Mouse (Mus musculus) layer of hippocampus, adult 9-10 months (tissue): Measurements from ENCODE around the gene Pde5a.

Experiments used
- DNase-seq: peaks from one replicate; pipeline ENCODE4 v3.0.0; 2022; ENCODE audit warnings: low spot score

The Pde5a gene

DNA sequence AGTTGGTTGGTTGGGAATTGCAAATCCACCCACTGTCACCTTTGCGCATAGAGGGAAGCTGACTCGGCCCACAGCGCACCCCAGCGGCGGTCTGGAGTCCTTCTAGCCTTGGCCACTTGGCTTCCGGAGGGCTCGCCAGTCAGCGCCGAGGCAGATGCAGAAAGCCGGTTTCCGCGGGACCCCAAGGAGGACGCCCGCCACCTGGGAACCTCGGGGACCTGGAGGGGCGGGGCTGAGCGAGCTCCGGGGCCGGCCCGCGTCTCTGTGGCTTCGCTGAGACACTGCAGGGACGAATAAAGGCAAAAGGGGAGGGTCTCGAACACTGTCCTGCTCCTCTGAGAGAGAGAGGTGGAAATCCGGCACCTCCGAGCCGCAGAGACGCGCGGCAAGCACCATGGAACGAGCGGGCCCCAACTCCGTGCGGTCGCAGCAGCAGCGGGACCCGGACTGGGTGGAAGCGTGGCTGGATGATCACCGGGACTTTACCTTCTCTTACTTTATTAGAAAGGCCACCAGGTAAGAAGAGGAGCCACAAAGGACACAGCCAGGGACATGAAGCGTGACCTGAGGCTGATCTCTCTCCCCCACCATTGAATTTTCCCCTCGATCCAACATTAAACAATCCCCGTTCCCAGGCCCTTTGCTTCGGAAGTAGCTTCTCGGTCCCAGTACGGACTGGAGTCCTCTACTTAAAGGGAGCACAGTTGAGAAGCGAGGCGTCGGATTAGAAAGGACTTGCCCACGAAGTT lies at the start of gene Pde5a:
Pde5a (plus strand) TSS at position 96 of the 749 bp plus-strand sequence.
- DNase-seq = no peak

DNA sequence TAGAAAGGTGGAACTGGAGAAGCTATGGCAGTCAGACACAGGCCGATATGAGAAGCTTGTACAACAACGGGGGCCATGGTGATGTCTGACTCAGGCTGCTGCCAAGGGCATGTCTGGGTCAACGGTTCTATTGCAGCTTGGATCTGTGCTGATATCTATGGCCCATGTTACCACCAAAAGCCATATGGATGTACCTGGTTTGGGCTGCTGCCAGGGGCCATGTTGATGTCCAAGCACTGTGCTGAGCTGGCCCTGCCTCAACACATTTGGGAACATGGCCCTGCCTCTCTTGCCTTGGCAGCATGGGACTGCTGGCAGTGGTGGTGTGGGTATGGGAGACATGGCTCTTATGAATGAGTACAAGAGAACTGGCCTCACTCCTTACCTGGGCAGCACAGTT lies 47.9 kb upstream of the Pde5a start:
- no peak for DNase-seq

- no peak for DNase-seq
Measured at GRCm38 (mm10) chr3:122682352-122682751, 46.4 kb upstream of the Pde5a start.

- DNase-seq = no peak
Measured at GRCm38 (mm10) chr3:122684832-122685231, 43.9 kb upstream of the Pde5a start.

GRCm38 (mm10) chr3:122693039-122693438 lies 35.7 kb upstream of the Pde5a start:
- no peak for DNase-seq

GRCm38 (mm10) chr3:122695870-122696269 lies 32.9 kb upstream of the Pde5a start:
- no peak for DNase-seq

- DNase-seq = no peak
Measured at GRCm38 (mm10) chr3:122696672-122697071, 32.1 kb upstream of the Pde5a start.

- DNase-seq = no peak
Measured at GRCm38 (mm10) chr3:122704209-122704608, 24.5 kb upstream of the Pde5a start.

DNA sequence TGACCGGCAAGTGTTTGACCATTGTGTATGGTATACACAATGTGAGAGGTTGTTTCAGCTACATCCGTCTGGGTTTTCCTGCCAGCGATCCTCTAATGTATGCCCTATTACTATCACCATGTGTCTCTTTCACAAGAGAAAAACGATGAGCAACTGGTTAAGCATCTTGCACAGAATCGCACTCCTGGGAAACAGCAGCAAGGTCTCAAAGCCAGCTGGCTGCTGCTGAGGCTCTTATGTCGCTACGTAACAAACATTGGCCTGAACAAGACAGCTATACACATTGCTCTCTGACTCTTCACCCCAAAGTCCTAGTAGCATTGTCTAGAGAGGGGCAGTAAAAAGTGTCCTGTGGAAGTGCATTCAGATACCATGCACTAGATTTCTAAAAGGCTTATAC lies 23.5 kb upstream of the Pde5a start:
- DNase-seq = no peak

- no peak for DNase-seq
Measured at GRCm38 (mm10) chr3:122708485-122708884, 20.3 kb upstream of the Pde5a start.

GRCm38 (mm10) chr3:122710141-122710540 lies 18.6 kb upstream of the Pde5a start:
- no peak for DNase-seq

GRCm38 (mm10) chr3:122718631-122719030 lies 10.1 kb upstream of the Pde5a start:
- no peak for DNase-seq

- no peak for DNase-seq
Measured at GRCm38 (mm10) chr3:122721522-122721921, 7.2 kb upstream of the Pde5a start.

GRCm38 (mm10) chr3:122729601-122729959 lies 833 bp downstream of the Pde5a start:
- DNase-seq = no peak

DNA sequence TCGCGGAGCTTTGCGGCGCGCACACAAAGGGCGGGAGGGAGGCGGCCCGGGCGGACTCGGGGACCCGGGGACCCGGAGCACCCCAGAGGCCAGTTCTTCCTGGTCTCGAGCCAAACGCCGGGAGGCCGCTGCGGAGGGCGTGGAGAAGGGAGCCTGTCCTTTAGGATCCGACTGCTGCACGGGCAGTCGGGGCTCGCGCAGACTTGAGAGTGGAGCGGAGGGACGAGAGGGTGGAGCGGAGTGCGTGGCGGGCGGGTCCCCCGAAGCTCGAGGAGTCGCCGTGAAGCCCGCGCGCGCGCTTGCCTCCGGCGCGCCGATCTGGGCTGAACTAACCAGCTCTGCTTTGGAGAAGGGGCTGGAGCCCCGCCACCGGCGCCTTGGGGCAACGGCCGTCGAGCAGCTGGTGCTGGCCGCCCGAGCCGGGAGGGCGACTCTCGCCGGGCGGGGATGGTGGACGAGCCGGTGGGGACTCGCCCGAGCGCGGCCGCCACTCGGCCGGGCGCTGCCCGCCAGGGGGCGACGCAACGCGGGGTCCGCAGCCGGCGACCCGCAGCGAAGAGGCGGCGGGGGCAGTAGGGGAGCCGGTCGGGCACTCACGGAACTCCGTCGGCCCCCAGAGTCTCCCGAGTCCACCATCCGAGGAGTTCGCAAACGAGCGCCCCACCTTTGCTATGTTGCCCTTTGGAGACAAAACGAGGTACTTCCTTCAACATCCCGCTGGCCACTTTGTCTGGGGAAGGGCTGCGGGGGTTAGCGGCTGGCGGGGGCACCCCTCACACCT lies 1.4 kb downstream of the Pde5a start:
- no peak for DNase-seq

GRCm38 (mm10) chr3:122730741-122731235 lies 2.0 kb downstream of the Pde5a start:
- DNase-seq = no peak

DNA sequence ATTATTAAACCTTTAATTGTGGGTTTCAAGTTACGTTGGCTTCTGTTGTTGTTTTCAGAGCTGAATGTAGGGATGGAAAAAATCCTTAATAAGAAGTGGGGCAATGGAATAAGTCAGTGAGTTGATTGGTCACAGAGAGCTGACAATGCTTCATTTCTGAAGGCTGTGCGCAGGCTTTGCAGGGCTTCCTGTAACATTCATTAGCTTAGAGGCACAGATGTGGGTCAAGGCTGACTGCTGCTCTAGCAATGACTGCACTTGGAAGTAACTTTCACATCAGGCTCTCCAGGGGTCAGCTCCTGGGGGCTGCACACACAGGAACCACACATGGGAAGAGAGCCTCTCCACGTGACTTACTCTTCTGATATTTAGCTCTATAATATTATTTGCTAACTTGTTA lies 5.1 kb downstream of the Pde5a start:
- no peak for DNase-seq

- no peak for DNase-seq
Measured at GRCm38 (mm10) chr3:122734329-122734728, 5.6 kb downstream of the Pde5a start.

GRCm38 (mm10) chr3:122739460-122739859 lies 10.7 kb downstream of the Pde5a start:
- DNase-seq = no peak

DNA sequence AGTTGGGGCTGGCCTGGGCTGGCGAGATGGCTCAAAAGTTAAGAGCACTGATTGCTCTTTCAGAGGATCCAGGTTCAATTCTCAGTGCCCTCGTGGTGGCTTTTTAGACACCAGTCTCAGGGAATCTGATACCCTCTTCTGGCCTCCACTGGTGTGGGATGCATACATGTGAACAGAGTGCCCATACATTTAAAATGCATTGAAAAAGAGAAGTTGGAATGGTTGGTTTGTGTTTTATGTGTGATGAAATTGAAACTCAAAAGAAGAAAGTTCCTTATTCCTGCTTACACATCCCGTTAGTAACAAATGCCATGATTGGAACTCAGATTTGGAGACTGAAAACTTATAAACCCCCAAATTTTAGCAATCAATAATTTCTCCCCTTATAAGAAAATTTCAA lies 15.5 kb downstream of the Pde5a start:
- no peak for DNase-seq

- no peak for DNase-seq
Measured at GRCm38 (mm10) chr3:122747921-122748700, 19.4 kb downstream of the Pde5a start.

DNA sequence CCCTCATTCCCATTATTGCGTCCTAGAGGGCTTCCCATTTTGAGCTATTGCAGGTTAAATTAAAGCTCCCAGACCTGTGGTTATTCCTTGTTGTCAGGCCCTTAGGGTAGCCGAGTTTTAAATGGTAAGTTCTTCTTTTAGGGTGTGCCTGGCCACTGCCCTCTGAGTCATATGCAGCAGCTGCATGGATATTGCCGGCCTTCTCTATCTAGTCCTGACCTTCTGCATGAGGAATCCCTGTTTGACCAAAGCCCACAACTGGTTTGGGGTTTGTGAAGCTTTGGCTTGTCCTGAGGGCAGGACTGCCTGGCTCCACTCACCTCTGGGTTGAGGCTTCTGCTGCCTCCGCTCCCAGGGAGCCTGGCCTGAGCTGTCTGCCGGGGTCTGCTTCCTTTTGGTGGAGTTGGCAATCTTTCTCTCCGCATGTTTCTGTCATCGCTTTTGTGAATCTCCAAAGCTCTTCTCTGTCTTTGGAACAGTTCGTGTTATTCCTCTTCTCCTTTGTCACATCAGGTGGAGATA lies 34.6 kb downstream of the Pde5a start:
- DNase-seq = no peak
